Mouse (Mus musculus): ENCODE results near the gene Fam50a. TPM values are rescaled to one million over a fixed set of nuclear protein-coding genes. Genes with fewer than 3 reads are reported as not detected.

Fam50a gene
- polyA plus RNA-seq, 1 experiment from 2014 or later, result 35.6 TPM

- peak; percentile 98 for ATAC-seq
- H3K36me3 ChIP-seq (ENCODE audit: control insufficient read depth, insufficient read depth), result 0 out of 2 replicates have a peak, but pooled peaks cover 7% of the 10 kb centered on the region
- 13% methylated on average over 37 of the region's 37 CpGs for WGBS
- no peaks in the 10 kb centered on the region for H3K27me3 ChIP-seq (replicated peaks; ENCODE audit: control insufficient read depth, insufficient read depth, low read length)
- no peak for TF ChIP-seq CTCF (IDR thresholded peaks at IDR 0.05; ENCODE audit: low read depth)
- H3K4me3 ChIP-seq (ENCODE audit: low read depth, low read length), result peak within 1 kb of the TSS; percentile 63
- no peaks in the 10 kb centered on the region for H3K4me1 ChIP-seq (replicated peaks; ENCODE audit: control insufficient read depth, insufficient read depth, low read length)
- peak within 1 kb of the TSS; percentile 50; the same call in 1 of the 2 replicates for H3K27ac ChIP-seq (ENCODE audit: low read depth, low read length)
- peak within 1 kb of the TSS; percentile 68 for H3K9ac ChIP-seq (ENCODE audit: low read depth, low read length)
- peak within 1 kb of the TSS; percentile 64 for H3K4me2 ChIP-seq (replicated peaks; ENCODE audit: low read depth)
- no peaks in the 10 kb centered on the region for H3K9me3 ChIP-seq (ENCODE audit: control insufficient read depth)
Observed at GRCm38 (mm10) chrX:74296538-74297448, 16.0 kb upstream of the Fam50a start, which contains the start of gene Atp6ap1. Atp6ap1 (plus strand) TSS chrX:74297097.

GRCm38 (mm10) chrX:74298348-74298747 lies 14.5 kb upstream of the Fam50a start:
- H3K4me1 ChIP-seq (replicated peaks; ENCODE audit: control insufficient read depth, insufficient read depth, low read length), result no peaks in the 10 kb centered on the region
- H3K9me3 ChIP-seq (ENCODE audit: control insufficient read depth), result no peaks in the 10 kb centered on the region
- 0 out of 2 replicates have a peak, but pooled peaks cover 7% of the 10 kb centered on the region for H3K36me3 ChIP-seq (ENCODE audit: control insufficient read depth, insufficient read depth)
- TF ChIP-seq CTCF (IDR thresholded peaks at IDR 0.05; ENCODE audit: low read depth), result no peak
- H3K4me2 ChIP-seq (replicated peaks; ENCODE audit: low read depth), result no peak overlapping the region
- no peaks in the 10 kb centered on the region for H3K27me3 ChIP-seq (replicated peaks; ENCODE audit: control insufficient read depth, insufficient read depth, low read length)
- H3K4me3 ChIP-seq (ENCODE audit: low read depth, low read length), result no peak overlapping the region
- ATAC-seq, result no peak
- 79% methylated on average over 1 of the region's 1 CpGs for WGBS
- H3K9ac ChIP-seq (ENCODE audit: low read depth, low read length), result no peak overlapping the region
- H3K27ac ChIP-seq (ENCODE audit: low read depth, low read length), result no peak overlapping the region

- Histone ChIP-seq H3K4me2 (replicated peaks; ENCODE audit: low read depth) (no peak overlapping the region), H3K27me3 (replicated peaks; ENCODE audit: control insufficient read depth, insufficient read depth, low read length) (no peaks in the 10 kb centered on the region), H3K27ac (ENCODE audit: low read depth, low read length) (no peak overlapping the region), H3K4me1 (replicated peaks; ENCODE audit: control insufficient read depth, insufficient read depth, low read length) (no peaks in the 10 kb centered on the region), H3K36me3 (ENCODE audit: control insufficient read depth, insufficient read depth) (0 out of 2 replicates have a peak, but pooled peaks cover 7% of the 10 kb centered on the region), H3K9me3 (ENCODE audit: control insufficient read depth) (no peaks in the 10 kb centered on the region), H3K9ac (ENCODE audit: low read depth, low read length) (no peak overlapping the region), H3K4me3 (ENCODE audit: low read depth, low read length) (no peak overlapping the region)
- TF ChIP-seq CTCF (IDR thresholded peaks at IDR 0.05; ENCODE audit: low read depth), result no peak
- WGBS, result 81% methylated on average over 3 of the region's 3 CpGs
- ATAC-seq, result no peak
Observed at GRCm38 (mm10) chrX:74299721-74300120, 13.1 kb upstream of the Fam50a start.

GRCm38 (mm10) chrX:74304867-74305700 lies 7.7 kb upstream of the Fam50a start, which contains the start of gene Gdi1:
Gdi1 (plus strand) TSS chrX:74304998.
- Histone ChIP-seq H3K9me3 (ENCODE audit: control insufficient read depth) (no peaks in the 10 kb centered on the region), H3K4me1 (replicated peaks; ENCODE audit: control insufficient read depth, insufficient read depth, low read length) (no peaks in the 10 kb centered on the region), H3K36me3 (ENCODE audit: control insufficient read depth, insufficient read depth) (0 out of 2 replicates have a peak, but pooled peaks cover 10% of the 10 kb centered on the region), H3K27ac (ENCODE audit: low read depth, low read length) (peak within 1 kb of the TSS; percentile 84), H3K27me3 (replicated peaks; ENCODE audit: control insufficient read depth, insufficient read depth, low read length) (no peaks in the 10 kb centered on the region), H3K9ac (ENCODE audit: low read depth, low read length) (peak within 1 kb of the TSS; percentile 65), H3K4me2 (replicated peaks; ENCODE audit: low read depth) (peak within 1 kb of the TSS; percentile 63), H3K4me3 (ENCODE audit: low read depth, low read length) (peak within 1 kb of the TSS; percentile 52)
- peak; percentile 90 for ATAC-seq
- WGBS, result 20% methylated on average over 41 of the region's 41 CpGs
- TF ChIP-seq CTCF (IDR thresholded peaks at IDR 0.05; ENCODE audit: low read depth), result peak; percentile 54

- no peak within 1 kb of the TSS for H3K27ac ChIP-seq (ENCODE audit: low read depth, low read length)
- peak; percentile 94 for ATAC-seq
- 23% methylated on average over 30 of the region's 30 CpGs for WGBS
- H3K4me1 ChIP-seq (replicated peaks; ENCODE audit: control insufficient read depth, insufficient read depth, low read length), result no peaks in the 10 kb centered on the region
- H3K9ac ChIP-seq (ENCODE audit: low read depth, low read length), result peak within 1 kb of the TSS; percentile 53
- TF ChIP-seq CTCF (IDR thresholded peaks at IDR 0.05; ENCODE audit: low read depth), result no peak
- no peaks in the 10 kb centered on the region for H3K27me3 ChIP-seq (replicated peaks; ENCODE audit: control insufficient read depth, insufficient read depth, low read length)
- peak within 1 kb of the TSS; percentile 42 for H3K4me3 ChIP-seq (ENCODE audit: low read depth, low read length)
- H3K9me3 ChIP-seq (ENCODE audit: control insufficient read depth), result no peaks in the 10 kb centered on the region
- peak within 1 kb of the TSS; percentile 68 for H3K4me2 ChIP-seq (replicated peaks; ENCODE audit: low read depth)
- H3K36me3 ChIP-seq (ENCODE audit: control insufficient read depth, insufficient read depth), result no peaks in the 10 kb centered on the region
Observed at GRCm38 (mm10) chrX:74328725-74329161, 15.9 kb downstream of the Fam50a start, which contains the start of gene Plxna3. Plxna3 (plus strand) TSS chrX:74329066.

Data from intestine, postnatal 0 days (tissue).